Mouse (Mus musculus) neural tube, embryonic 15.5 days (tissue): ENCODE measurements at regions not wholly inside any gene's neighbourhood (a gene's known extent, or its start where the extent isn't known, plus 50 kb on each side); places are given as distances from the start of the nearest gene placed in this dataset.
A peak's percentile ranks its signal among the peaks of the same experiment; 100 is the strongest.

Experiments
- ATAC-seq: fragments of 200-750 bp; cut with Nextera tagmentation; 2 replicates; pipeline ENCODE4 v1.8.0; 2017; ENCODE audit warnings: mild to moderate bottlenecking, moderate TSS enrichment, moderate library complexity; ENCODE audit not compliant: low FRiP score
- H3K27ac ChIP-seq: fragments of 300-500 bp; sonication (generic); replicated peaks from 2 replicates; pipeline ENCODE4 v1.5.1; 2015; ENCODE audit warnings: mild to moderate bottlenecking, inconsistent platforms
- H3K27me3 ChIP-seq: fragments of 300-500 bp; sonication (generic); replicated peaks from 2 replicates; pipeline ENCODE4 v1.6.1; 2015; ENCODE audit warnings: inconsistent platforms
- H3K36me3 ChIP-seq: fragments of 300-500 bp; sonication (generic); 2 replicates; pipeline ENCODE4 v1.6.1; 2015; ENCODE audit warnings: inconsistent platforms
- H3K4me1 ChIP-seq: fragments of 300-500 bp; sonication (generic); 2 replicates; pipeline ENCODE4 v1.6.1; 2015; ENCODE audit warnings: inconsistent platforms
- H3K4me2 ChIP-seq: fragments of 300-500 bp; sonication (generic); 2 replicates; pipeline ENCODE4 v1.6.1; 2015; ENCODE audit warnings: inconsistent platforms, mild to moderate bottlenecking, moderate library complexity
- H3K4me3 ChIP-seq: fragments of 300-500 bp; sonication (generic); replicated peaks from 2 replicates; pipeline ENCODE4 v1.5.1; 2015; ENCODE audit warnings: mild to moderate bottlenecking, inconsistent platforms
- H3K9ac ChIP-seq: fragments of 300-500 bp; sonication (generic); replicated peaks from 2 replicates; pipeline ENCODE4 v1.6.1; 2015; ENCODE audit warnings: mild to moderate bottlenecking, inconsistent platforms
- H3K9me3 ChIP-seq: fragments of 300-500 bp; sonication (generic); replicated peaks from 2 replicates; pipeline ENCODE4 v1.6.1; 2016; ENCODE audit warnings: inconsistent platforms
- WGBS: fragments of 180-500 bp; shearing (Covaris S2); methylation state at CpG from one replicate; pipeline ENCODE4 v1.1.7; 2015; ENCODE audit warnings: mixed read lengths; 5-methylcytosine and 5-hydroxymethylcytosine counted together

GRCm38 (mm10) chr3:118443742-118444332 is 118.1 kb upstream of the Dpyd start:
- Histone ChIP-seq H3K9ac (no peak overlapping the region), H3K36me3 (no peaks in the 10 kb centered on the region), H3K4me3 (no peak overlapping the region), H3K9me3 (no peaks in the 10 kb centered on the region), H3K27me3 (no peaks in the 10 kb centered on the region), H3K4me1 (peaks cover 7% of the 10 kb centered on the region), H3K27ac (no peak overlapping the region), H3K4me2 (no peak overlapping the region)
- 47% methylated on average over 8 of the region's 8 CpGs for WGBS
- no peak for ATAC-seq

GRCm38 (mm10) chr3:118445360-118445759 is 116.6 kb upstream of the Dpyd start:
- WGBS, result 51% methylated on average over 4 of the region's 4 CpGs
- no peak overlapping the region for H3K27ac ChIP-seq
- H3K4me1 ChIP-seq, result peaks cover 7% of the 10 kb centered on the region
- no peaks in the 10 kb centered on the region for H3K27me3 ChIP-seq
- H3K9ac ChIP-seq, result no peak overlapping the region
- ATAC-seq, result no peak
- no peak overlapping the region for H3K4me3 ChIP-seq
- no peak overlapping the region for H3K4me2 ChIP-seq
- H3K36me3 ChIP-seq, result no peaks in the 10 kb centered on the region
- H3K9me3 ChIP-seq, result no peaks in the 10 kb centered on the region

- WGBS, result 92% methylated on average over 2 of the region's 2 CpGs
- H3K27me3 ChIP-seq, result no peaks in the 10 kb centered on the region
- H3K36me3 ChIP-seq, result no peaks in the 10 kb centered on the region
- H3K4me3 ChIP-seq, result no peak overlapping the region
- no peaks in the 10 kb centered on the region for H3K9me3 ChIP-seq
- no peak overlapping the region for H3K27ac ChIP-seq
- no peaks in the 10 kb centered on the region for H3K4me1 ChIP-seq
- no peak overlapping the region for H3K4me2 ChIP-seq
- no peak for ATAC-seq
- H3K9ac ChIP-seq, result no peak overlapping the region
Observed at GRCm38 (mm10) chr3:118459636-118460035, 102.3 kb upstream of the Dpyd start.

GRCm38 (mm10) chr3:118465611-118466010 is 96.3 kb upstream of the Dpyd start:
- H3K9me3 ChIP-seq, result no peaks in the 10 kb centered on the region
- 89% methylated on average over 2 of the region's 2 CpGs for WGBS
- H3K27me3 ChIP-seq, result no peaks in the 10 kb centered on the region
- no peaks in the 10 kb centered on the region for H3K36me3 ChIP-seq
- no peak overlapping the region for H3K27ac ChIP-seq
- ATAC-seq, result no peak
- H3K4me1 ChIP-seq, result no peaks in the 10 kb centered on the region
- H3K9ac ChIP-seq, result no peak overlapping the region
- H3K4me3 ChIP-seq, result no peak overlapping the region
- H3K4me2 ChIP-seq, result no peak overlapping the region

- no peaks in the 10 kb centered on the region for H3K27me3 ChIP-seq
- 40% methylated on average over 10 of the region's 10 CpGs for WGBS
Observed at GRCm38 (mm10) chr3:118472215-118472799, 89.6 kb upstream of the Dpyd start.

GRCm38 (mm10) chr3:118478065-118478464 is 83.9 kb upstream of the Dpyd start:
- Histone ChIP-seq H3K9ac (no peak overlapping the region), H3K36me3 (no peaks in the 10 kb centered on the region), H3K4me1 (no peaks in the 10 kb centered on the region), H3K4me3 (no peak overlapping the region), H3K9me3 (no peaks in the 10 kb centered on the region), H3K27ac (no peak overlapping the region), H3K4me2 (no peak overlapping the region), H3K27me3 (no peaks in the 10 kb centered on the region)
- 92% methylated on average over 8 of the region's 8 CpGs for WGBS
- no peak for ATAC-seq

More at GRCm38 (mm10) chr3:118472215-118472799, 89.6 kb upstream of the Dpyd start:
- Histone ChIP-seq H3K4me1 (peaks cover 11% of the 10 kb centered on the region; the same call in 1 of the 2 replicates), H3K4me2 (no peak overlapping the region), H3K4me3 (no peak overlapping the region), H3K9ac (no peak overlapping the region), H3K36me3 (no peaks in the 10 kb centered on the region), H3K9me3 (no peaks in the 10 kb centered on the region), H3K27ac (no peak overlapping the region)
- ATAC-seq, result peak; percentile 45; the same call in 1 of the 2 replicates

- H3K4me2 ChIP-seq, result no peak overlapping the region
- H3K36me3 ChIP-seq, result no peaks in the 10 kb centered on the region
- 0 out of 2 replicates have a peak, but pooled peaks cover 4% of the 10 kb centered on the region for H3K4me1 ChIP-seq
- no peaks in the 10 kb centered on the region for H3K9me3 ChIP-seq
- no peak overlapping the region for H3K9ac ChIP-seq
- no peak for ATAC-seq
- no peaks in the 10 kb centered on the region for H3K27me3 ChIP-seq
- H3K4me3 ChIP-seq, result no peak overlapping the region
- 74% methylated on average over 8 of the region's 8 CpGs for WGBS
- H3K27ac ChIP-seq, result no peak overlapping the region
Observed at GRCm38 (mm10) chr3:118480515-118481248, 81.2 kb upstream of the Dpyd start.

- Histone ChIP-seq H3K4me2 (no peak overlapping the region), H3K4me3 (no peak overlapping the region), H3K27me3 (no peaks in the 10 kb centered on the region), H3K9ac (no peak overlapping the region), H3K36me3 (no peaks in the 10 kb centered on the region), H3K4me1 (peaks cover 8% of the 10 kb centered on the region; the same call in 1 of the 2 replicates), H3K27ac (no peak overlapping the region), H3K9me3 (no peaks in the 10 kb centered on the region)
- WGBS, result 78% methylated on average over 2 of the region's 2 CpGs
- no peak for ATAC-seq
Observed at GRCm38 (mm10) chr3:118485966-118486365, 76.0 kb upstream of the Dpyd start.

- H3K27ac ChIP-seq, result no peak overlapping the region
- H3K36me3 ChIP-seq, result no peaks in the 10 kb centered on the region
- no peak for ATAC-seq
- no peak overlapping the region for H3K4me3 ChIP-seq
- H3K9me3 ChIP-seq, result no peaks in the 10 kb centered on the region
- no peak overlapping the region for H3K9ac ChIP-seq
- no peak overlapping the region for H3K4me2 ChIP-seq
- 36% methylated on average over 8 of the region's 8 CpGs for WGBS
- H3K27me3 ChIP-seq, result no peaks in the 10 kb centered on the region
- peaks cover 8% of the 10 kb centered on the region; the same call in 1 of the 2 replicates for H3K4me1 ChIP-seq
Observed at GRCm38 (mm10) chr3:118487408-118487807, 74.5 kb upstream of the Dpyd start.

- H3K9me3 ChIP-seq, result no peaks in the 10 kb centered on the region
- H3K4me3 ChIP-seq, result no peak overlapping the region
- WGBS, result 91% methylated on average over 1 of the region's 1 CpGs
- no peak overlapping the region for H3K27ac ChIP-seq
- no peaks in the 10 kb centered on the region for H3K27me3 ChIP-seq
- H3K4me1 ChIP-seq, result peaks cover 4% of the 10 kb centered on the region; the same call in 1 of the 2 replicates
- H3K9ac ChIP-seq, result no peak overlapping the region
- no peaks in the 10 kb centered on the region for H3K36me3 ChIP-seq
- no peak overlapping the region for H3K4me2 ChIP-seq
- ATAC-seq, result no peak
Observed at GRCm38 (mm10) chr3:118491101-118491500, 70.8 kb upstream of the Dpyd start.

- Histone ChIP-seq H3K4me3 (no peak overlapping the region), H3K4me1 (peaks cover 4% of the 10 kb centered on the region; the same call in 1 of the 2 replicates), H3K9me3 (no peaks in the 10 kb centered on the region), H3K36me3 (no peaks in the 10 kb centered on the region), H3K4me2 (no peak overlapping the region), H3K27ac (no peak overlapping the region), H3K27me3 (no peaks in the 10 kb centered on the region), H3K9ac (no peak overlapping the region)
- no peak for ATAC-seq
- WGBS, result 91% methylated on average over 5 of the region's 5 CpGs
Observed at GRCm38 (mm10) chr3:118491871-118492270, 70.1 kb upstream of the Dpyd start.

- no peaks in the 10 kb centered on the region for H3K4me1 ChIP-seq
- no peak overlapping the region for H3K4me2 ChIP-seq
- no peak overlapping the region for H3K4me3 ChIP-seq
- 91% methylated on average over 1 of the region's 1 CpGs for WGBS
- H3K9me3 ChIP-seq, result no peaks in the 10 kb centered on the region
- H3K27me3 ChIP-seq, result no peaks in the 10 kb centered on the region
- H3K36me3 ChIP-seq, result no peaks in the 10 kb centered on the region
- no peak overlapping the region for H3K27ac ChIP-seq
- ATAC-seq, result no peak
- H3K9ac ChIP-seq, result no peak overlapping the region
Observed at GRCm38 (mm10) chr3:118494611-118495010, 67.3 kb upstream of the Dpyd start.
